Mouse (Mus musculus): ENCODE results near the gene Gata1. TPM values are rescaled to one million over a fixed set of nuclear protein-coding genes. Genes with fewer than 3 reads are reported as not detected.

The Gata1 gene
- polyA plus RNA-seq, 1 experiment from 2014 or later, result 0.86 TPM

DNA sequence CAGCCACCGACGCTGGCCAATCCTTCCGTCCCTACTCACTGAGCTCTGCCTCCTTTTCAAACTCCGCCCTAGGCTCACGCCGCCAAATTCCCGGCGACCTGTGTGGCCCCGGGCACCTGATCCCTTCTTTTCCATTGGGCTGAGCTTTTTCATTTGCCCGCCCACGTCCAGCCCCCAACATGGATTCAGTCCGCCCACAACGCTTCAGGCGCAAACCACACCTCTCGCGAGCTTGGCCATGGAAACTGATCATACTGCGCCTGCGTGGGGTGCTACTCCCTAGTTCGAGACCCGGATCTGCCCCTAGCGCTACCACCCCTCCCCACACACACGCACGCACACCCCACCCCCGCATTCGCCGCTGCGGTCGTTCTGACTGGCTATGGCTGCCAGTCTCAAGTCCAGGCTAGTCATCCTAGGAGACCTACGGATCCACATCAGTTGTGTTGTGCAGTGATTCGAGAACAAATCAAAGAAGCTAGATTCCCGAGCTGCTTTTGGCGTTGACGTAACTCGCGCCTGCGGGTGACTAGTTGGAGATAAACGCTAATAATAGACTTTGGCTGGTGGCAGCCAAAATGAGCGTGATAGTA lies 29.9 kb downstream of the Gata1 start:
- Histone ChIP-seq H3K4me3 (ENCODE audit: low read depth, low read length) (peak overlapping the region; percentile 49), H3K9me3 (ENCODE audit: control insufficient read depth, low read length) (no peaks in the 10 kb centered on the region), H3K27me3 (replicated peaks; ENCODE audit: control insufficient read depth, insufficient read depth, low read length) (no peaks in the 10 kb centered on the region), H3K36me3 (ENCODE audit: control insufficient read depth, insufficient read depth, low read length) (peaks cover 9% of the 10 kb centered on the region; the same call in 1 of the 2 replicates), H3K27ac (replicated peaks; ENCODE audit: low read depth, low read length) (peak overlapping the region; percentile 67; the same call in 1 of the 2 replicates), H3K4me1 (ENCODE audit: control insufficient read depth, insufficient read depth, low read length) (no peaks in the 10 kb centered on the region), H3K4me2 (ENCODE audit: low read depth, low read length) (peak overlapping the region; percentile 54), H3K9ac (ENCODE audit: low read depth, low read length) (peak overlapping the region; percentile 57)
- ATAC-seq (ENCODE audit: low read depth) (peak; percentile 99; the same call in 1 of the 2 replicates), DNase-seq (ENCODE audit: low spot score) (peak; percentile 96)
- WGBS, result 15% methylated on average over 38 of the region's 38 CpGs

DNA sequence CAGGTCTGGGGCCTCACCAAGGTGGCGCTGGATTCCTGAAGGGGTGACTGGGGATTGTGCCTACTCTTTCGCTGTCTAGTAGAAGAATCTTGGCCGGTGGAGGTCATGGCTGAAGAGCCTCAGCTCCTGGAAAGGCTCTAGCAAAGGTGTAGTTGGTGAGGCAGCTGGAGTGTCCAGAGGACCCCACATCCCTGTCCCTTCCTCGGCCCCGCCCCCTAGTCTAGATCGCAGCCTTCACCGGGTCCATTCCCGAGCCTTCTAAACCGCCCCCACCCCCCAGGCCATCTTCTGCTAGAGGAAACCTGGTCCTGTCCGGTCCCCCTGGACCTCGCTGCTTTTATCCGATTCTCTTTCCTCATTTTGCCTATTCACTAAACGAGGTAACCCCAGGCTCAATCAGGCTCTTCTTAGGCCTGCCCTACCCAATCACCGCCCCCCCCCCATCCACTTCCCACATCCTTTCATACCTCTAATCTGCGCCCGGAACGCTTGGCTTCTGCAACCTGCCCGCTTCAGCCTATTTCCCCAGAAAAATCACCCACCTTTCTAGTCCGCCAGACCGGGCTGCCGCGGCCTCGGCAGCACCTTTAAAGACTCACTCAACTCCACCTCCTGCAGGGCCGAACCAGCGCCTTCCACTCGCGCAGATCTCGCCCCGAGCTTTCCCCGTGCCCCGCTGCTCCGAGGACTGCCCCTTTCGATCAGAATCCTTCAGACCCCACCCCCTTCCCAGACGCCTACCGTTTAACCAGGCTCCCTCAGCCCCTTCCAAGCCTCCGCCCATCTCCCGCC lies 30.6 kb downstream of the Gata1 start, which contains the start of gene Hdac6:
TSS of gene Hdac6 (minus strand) at position 782 of the 792 bp plus-strand sequence.
- peak within 1 kb of the TSS; percentile 67; the same call in 1 of the 2 replicates for H3K27ac ChIP-seq (replicated peaks; ENCODE audit: low read depth, low read length)
- H3K9me3 ChIP-seq (ENCODE audit: control insufficient read depth, low read length), result no peaks in the 10 kb centered on the region
- H3K9ac ChIP-seq (ENCODE audit: low read depth, low read length), result peak within 1 kb of the TSS; percentile 64
- H3K36me3 ChIP-seq (ENCODE audit: control insufficient read depth, insufficient read depth, low read length), result peaks cover 9% of the 10 kb centered on the region; the same call in 1 of the 2 replicates
- DNase-seq (ENCODE audit: low spot score) (no peak), ATAC-seq (ENCODE audit: low read depth) (peak; percentile 23)
- H3K4me3 ChIP-seq (ENCODE audit: low read depth, low read length), result peak within 1 kb of the TSS; percentile 49
- WGBS, result 24% methylated on average over 31 of the region's 37 CpGs
- H3K4me2 ChIP-seq (ENCODE audit: low read depth, low read length), result peak within 1 kb of the TSS; percentile 56
- H3K27me3 ChIP-seq (replicated peaks; ENCODE audit: control insufficient read depth, insufficient read depth, low read length), result no peaks in the 10 kb centered on the region
- no peaks in the 10 kb centered on the region for H3K4me1 ChIP-seq (ENCODE audit: control insufficient read depth, insufficient read depth, low read length)

DNA sequence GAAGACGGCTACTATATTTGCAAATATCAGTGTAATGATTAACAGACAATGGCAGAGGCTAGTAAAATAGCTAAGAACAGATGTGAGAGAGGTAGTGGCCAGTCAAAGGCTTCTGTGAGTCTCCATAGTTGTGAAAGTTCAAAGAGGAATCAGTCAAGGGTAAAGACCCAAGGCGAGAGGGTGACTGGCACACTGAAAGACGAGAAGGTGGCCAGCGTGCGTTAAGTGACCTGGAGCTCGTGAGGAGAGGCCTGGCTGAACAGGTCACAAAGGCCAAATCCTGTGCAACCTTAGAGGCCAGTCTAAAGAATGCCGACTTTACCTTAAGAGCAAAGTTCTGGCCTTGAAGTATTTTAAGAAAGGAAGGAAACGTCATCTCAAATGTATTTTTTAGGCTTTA lies 32.3 kb downstream of the Gata1 start:
- Histone ChIP-seq H3K27me3 (replicated peaks; ENCODE audit: control insufficient read depth, insufficient read depth, low read length) (no peaks in the 10 kb centered on the region), H3K9me3 (ENCODE audit: control insufficient read depth, low read length) (no peaks in the 10 kb centered on the region), H3K36me3 (ENCODE audit: control insufficient read depth, insufficient read depth, low read length) (peaks cover 13% of the 10 kb centered on the region; the same call in 1 of the 2 replicates), H3K4me2 (ENCODE audit: low read depth, low read length) (no peak overlapping the region), H3K4me3 (ENCODE audit: low read depth, low read length) (no peak overlapping the region), H3K9ac (ENCODE audit: low read depth, low read length) (no peak overlapping the region), H3K27ac (replicated peaks; ENCODE audit: low read depth, low read length) (no peak overlapping the region), H3K4me1 (ENCODE audit: control insufficient read depth, insufficient read depth, low read length) (no peaks in the 10 kb centered on the region)
- ATAC-seq (ENCODE audit: low read depth) (no peak), DNase-seq (ENCODE audit: low spot score) (no peak)
- 71% methylated on average over 8 of the region's 8 CpGs for WGBS

DNA sequence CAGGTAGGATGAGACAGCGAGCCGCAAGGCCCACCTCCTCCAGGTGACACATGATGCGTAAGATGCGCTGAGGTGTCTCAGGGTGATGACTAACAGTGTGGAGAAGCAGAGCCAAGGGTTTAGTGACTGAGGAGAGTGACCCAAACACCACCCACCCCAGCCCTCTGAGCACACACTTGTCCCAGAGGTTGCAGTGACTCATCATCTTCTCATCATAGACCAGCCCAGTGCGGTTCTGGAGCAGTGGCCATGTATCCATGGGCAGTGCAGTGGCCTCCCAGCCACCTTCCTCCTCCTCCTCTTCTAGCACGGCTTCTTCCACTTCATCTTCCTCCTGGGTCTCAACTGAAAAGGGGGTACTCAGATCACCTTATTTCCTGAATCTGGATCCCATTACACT lies 40.2 kb downstream of the Gata1 start:
- ATAC-seq (ENCODE audit: low read depth) (no peak), DNase-seq (ENCODE audit: low spot score) (no peak)
- Histone ChIP-seq H3K4me3 (ENCODE audit: low read depth, low read length) (no peak overlapping the region), H3K27ac (replicated peaks; ENCODE audit: low read depth, low read length) (no peak overlapping the region), H3K9ac (ENCODE audit: low read depth, low read length) (no peak overlapping the region), H3K4me1 (ENCODE audit: control insufficient read depth, insufficient read depth, low read length) (no peaks in the 10 kb centered on the region), H3K4me2 (ENCODE audit: low read depth, low read length) (no peak overlapping the region), H3K9me3 (ENCODE audit: control insufficient read depth, low read length) (no peaks in the 10 kb centered on the region), H3K27me3 (replicated peaks; ENCODE audit: control insufficient read depth, insufficient read depth, low read length) (no peaks in the 10 kb centered on the region), H3K36me3 (ENCODE audit: control insufficient read depth, insufficient read depth, low read length) (peaks cover 22% of the 10 kb centered on the region; the same call in 1 of the 2 replicates)
- WGBS, result 87% methylated on average over 6 of the region's 6 CpGs

DNA sequence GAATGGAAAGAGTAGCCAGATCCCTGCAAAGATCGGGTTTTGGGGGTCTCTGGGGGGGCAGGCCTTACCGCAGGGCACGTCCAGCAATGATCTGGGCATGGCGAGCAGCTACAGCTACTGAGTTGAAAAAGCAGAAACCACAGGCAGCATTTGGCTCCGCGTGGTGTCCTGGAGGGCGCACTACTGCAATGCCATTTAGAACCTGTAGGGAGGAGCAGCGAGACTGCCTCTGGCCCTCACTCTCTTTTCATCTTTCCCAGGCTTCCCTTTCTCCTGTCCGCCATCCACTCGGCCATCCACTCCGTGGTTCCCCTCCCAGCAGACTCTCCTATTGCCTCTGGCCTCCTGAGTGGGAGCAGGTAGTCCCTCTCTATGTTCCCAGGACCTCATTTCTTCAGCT lies 41.0 kb downstream of the Gata1 start:
- Histone ChIP-seq H3K4me2 (ENCODE audit: low read depth, low read length) (no peak overlapping the region), H3K27ac (replicated peaks; ENCODE audit: low read depth, low read length) (no peak overlapping the region), H3K27me3 (replicated peaks; ENCODE audit: control insufficient read depth, insufficient read depth, low read length) (no peaks in the 10 kb centered on the region), H3K9me3 (ENCODE audit: control insufficient read depth, low read length) (no peaks in the 10 kb centered on the region), H3K4me3 (ENCODE audit: low read depth, low read length) (no peak overlapping the region), H3K4me1 (ENCODE audit: control insufficient read depth, insufficient read depth, low read length) (no peaks in the 10 kb centered on the region), H3K9ac (ENCODE audit: low read depth, low read length) (no peak overlapping the region), H3K36me3 (ENCODE audit: control insufficient read depth, insufficient read depth, low read length) (peaks cover 18% of the 10 kb centered on the region; the same call in 1 of the 2 replicates)
- WGBS, result 65% methylated on average over 11 of the region's 11 CpGs
- DNase-seq (ENCODE audit: low spot score) (no peak), ATAC-seq (ENCODE audit: low read depth) (no peak)

DNA sequence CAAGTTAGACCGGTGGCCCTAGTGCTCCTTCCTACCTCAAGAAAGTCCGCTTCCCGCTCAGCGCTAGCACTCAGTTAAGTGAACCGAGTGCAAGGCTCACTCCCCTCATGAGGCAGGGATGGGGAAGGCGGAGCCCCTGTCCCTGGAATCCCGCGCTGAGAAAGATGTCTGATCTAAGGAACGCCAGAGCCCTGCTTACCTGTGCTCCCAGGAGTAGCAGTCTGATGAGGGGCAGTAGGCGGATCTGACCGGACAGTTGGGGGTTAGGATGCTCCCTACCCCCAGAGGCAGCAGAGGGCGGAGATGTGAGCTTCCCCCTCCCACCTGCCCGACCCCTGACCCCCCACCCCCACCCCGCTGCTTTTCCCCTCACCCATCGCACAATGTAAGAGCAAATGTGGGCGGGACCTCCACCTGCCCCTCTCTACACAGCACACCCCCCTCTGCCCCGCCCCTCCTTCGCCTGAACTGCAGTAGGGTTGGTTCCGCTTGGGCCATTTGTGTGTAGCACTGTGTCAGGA lies 49.5 kb downstream of the Gata1 start, which contains the start of gene Eras:
TSS of gene Eras (minus strand) at position 338 of the 521 bp plus-strand sequence.
- H3K36me3 ChIP-seq (ENCODE audit: control insufficient read depth, insufficient read depth, low read length), result 0 out of 2 replicates have a peak, but pooled peaks cover 7% of the 10 kb centered on the region
- no peak within 1 kb of the TSS for H3K4me3 ChIP-seq (ENCODE audit: low read depth, low read length)
- H3K9ac ChIP-seq (ENCODE audit: low read depth, low read length), result no peak within 1 kb of the TSS
- DNase-seq (ENCODE audit: low spot score) (no peak), ATAC-seq (ENCODE audit: low read depth) (no peak)
- WGBS, result 18% methylated on average over 15 of the region's 19 CpGs
- peaks cover 43% of the 10 kb centered on the region for H3K27me3 ChIP-seq (replicated peaks; ENCODE audit: control insufficient read depth, insufficient read depth, low read length)
- no peaks in the 10 kb centered on the region for H3K9me3 ChIP-seq (ENCODE audit: control insufficient read depth, low read length)
- no peaks in the 10 kb centered on the region for H3K4me1 ChIP-seq (ENCODE audit: control insufficient read depth, insufficient read depth, low read length)
- no peak within 1 kb of the TSS for H3K4me2 ChIP-seq (ENCODE audit: low read depth, low read length)
- no peak within 1 kb of the TSS for H3K27ac ChIP-seq (replicated peaks; ENCODE audit: low read depth, low read length)

DNA sequence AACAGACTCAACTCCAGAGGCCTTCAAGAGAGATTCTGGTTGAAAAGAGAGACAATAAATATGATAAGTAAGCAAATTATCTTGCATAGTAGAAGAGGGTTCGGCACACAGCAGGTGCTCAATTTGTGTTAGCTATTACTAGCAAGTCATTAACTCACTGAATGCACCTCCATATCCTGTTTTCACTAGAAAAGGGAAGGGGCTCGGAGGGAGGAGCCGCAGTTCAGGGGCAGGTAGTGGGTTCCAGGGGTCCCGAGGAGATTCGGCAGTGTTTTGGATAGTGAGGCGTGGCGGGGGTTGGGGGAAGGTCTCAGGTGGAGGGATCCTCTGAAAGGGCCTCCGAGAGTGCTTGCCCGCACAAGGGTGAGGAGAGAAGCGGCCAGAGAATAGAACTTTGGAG lies 50.8 kb downstream of the Gata1 start:
- no peaks in the 10 kb centered on the region for H3K4me1 ChIP-seq (ENCODE audit: control insufficient read depth, insufficient read depth, low read length)
- H3K27ac ChIP-seq (replicated peaks; ENCODE audit: low read depth, low read length), result no peak overlapping the region
- no peak overlapping the region for H3K4me2 ChIP-seq (ENCODE audit: low read depth, low read length)
- no peak overlapping the region for H3K4me3 ChIP-seq (ENCODE audit: low read depth, low read length)
- peaks cover 55% of the 10 kb centered on the region for H3K27me3 ChIP-seq (replicated peaks; ENCODE audit: control insufficient read depth, insufficient read depth, low read length)
- H3K36me3 ChIP-seq (ENCODE audit: control insufficient read depth, insufficient read depth, low read length), result 0 out of 2 replicates have a peak, but pooled peaks cover 4% of the 10 kb centered on the region
- ATAC-seq (ENCODE audit: low read depth) (no peak), DNase-seq (ENCODE audit: low spot score) (no peak)
- 25% methylated on average over 10 of the region's 10 CpGs for WGBS
- no peak overlapping the region for H3K9ac ChIP-seq (ENCODE audit: low read depth, low read length)
- H3K9me3 ChIP-seq (ENCODE audit: control insufficient read depth, low read length), result no peaks in the 10 kb centered on the region

DNA sequence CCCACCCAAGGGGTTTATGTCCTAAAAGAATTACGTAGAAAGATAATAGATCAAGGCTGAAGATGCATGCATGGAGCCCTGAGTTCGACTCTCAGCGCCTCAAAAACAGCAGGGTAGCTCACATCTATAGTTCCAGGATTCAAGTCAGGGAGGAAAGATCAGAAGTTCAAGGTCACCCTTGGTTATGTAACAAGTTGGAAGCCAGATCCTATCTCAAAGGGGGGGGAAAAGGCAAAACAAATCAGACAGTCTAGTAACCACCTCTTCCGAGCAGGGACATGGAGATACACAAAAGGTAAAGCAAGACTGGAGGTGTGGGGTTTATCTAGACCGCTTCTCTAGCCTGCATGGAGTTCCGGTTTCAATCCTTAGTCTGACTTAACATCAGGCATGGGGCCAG lies 51.6 kb downstream of the Gata1 start:
- Histone ChIP-seq H3K27ac (replicated peaks; ENCODE audit: low read depth, low read length) (no peak overlapping the region), H3K4me3 (ENCODE audit: low read depth, low read length) (no peak overlapping the region), H3K27me3 (replicated peaks; ENCODE audit: control insufficient read depth, insufficient read depth, low read length) (peaks cover 63% of the 10 kb centered on the region), H3K4me2 (ENCODE audit: low read depth, low read length) (no peak overlapping the region), H3K9me3 (ENCODE audit: control insufficient read depth, low read length) (no peaks in the 10 kb centered on the region), H3K9ac (ENCODE audit: low read depth, low read length) (no peak overlapping the region), H3K4me1 (ENCODE audit: control insufficient read depth, insufficient read depth, low read length) (no peaks in the 10 kb centered on the region), H3K36me3 (ENCODE audit: control insufficient read depth, insufficient read depth, low read length) (0 out of 2 replicates have a peak, but pooled peaks cover 4% of the 10 kb centered on the region)
- 62% methylated on average over 6 of the region's 6 CpGs for WGBS
- ATAC-seq (ENCODE audit: low read depth) (no peak), DNase-seq (ENCODE audit: low spot score) (no peak)
